Mouse (Mus musculus): Measurements from ENCODE around the gene Mtr. TPM values are rescaled to one million over a fixed set of nuclear protein-coding genes. Genes with fewer than 3 reads are reported as not detected.

Mtr gene
- total RNA-seq (2023) = 10 to 100 TPM; 49.9 to 55.1 TPM

GRCm38 (mm10) chr13:12257391-12258380 lies at the start of gene Mtr:
TSS of gene Mtr (minus strand) at chr13:12258113.

Other genes with a start within 250 kb of the Mtr start
- under 1 TPM; 0.12 to 0.18 TPM for gene Ryr2, start 151.2 kb downstream of the Mtr start, total RNA-seq (2023)
- not detected for gene Actn2, start 82.6 kb upstream of the Mtr start, total RNA-seq (2023)
- gene Heatr1, start 136.9 kb upstream of the Mtr start, total RNA-seq (2023) = 10 to 100 TPM; 57.0 to 80.9 TPM
- 10 to 100 TPM; 83.3 to 91.4 TPM for gene Lgals8, start 206.8 kb upstream of the Mtr start, total RNA-seq (2023)

Measured in monocyte, adult 59 days (primary cell).